Mouse (Mus musculus) CH12.LX (cell line): Measurements from ENCODE around the gene Gtf2a2. TPM values are rescaled to one million over a fixed set of nuclear protein-coding genes. Genes with fewer than 3 reads are reported as not detected.

ENCODE experiments used
- DNase-seq: peaks from one replicate; pipeline ENCODE4 v3.0.0-alpha.2; 2013; ENCODE audit errors: extremely low read depth
- H3K27ac ChIP-seq: 2 replicates; pipeline ENCODE4 v1.5.1; 2012; ENCODE audit warnings: low read depth, mild to moderate bottlenecking, control low read depth, moderate library complexity; ENCODE audit not compliant: insufficient read depth
- H3K27me3 ChIP-seq: replicated peaks from 2 replicates; pipeline ENCODE3; 2012; ENCODE audit warnings: inconsistent platforms
- H3K36me3 ChIP-seq, 2 experiments: replicated peaks in 1 of 2; 2 replicates each; pipeline versions ENCODE3 to v1.6.1; 2012; ENCODE audit warnings: inconsistent platforms in 1 of 2, low read length in 1 of 2, mild to moderate bottlenecking in 1 of 2, mixed read lengths in 1 of 2, moderate library complexity in 1 of 2; ENCODE audit not compliant: control insufficient read depth in 1 of 2, insufficient read depth in 1 of 2
- H3K4me1 ChIP-seq, 2 experiments: 2 replicates each; pipeline ENCODE4 v1.6.1; 2012; ENCODE audit warnings: inconsistent platforms in 1 of 2, moderate library complexity in 1 of 2; ENCODE audit not compliant: insufficient read depth in 2 of 2, control insufficient read depth in 1 of 2
- H3K4me2 ChIP-seq: 2 replicates; pipeline ENCODE4 v1.6.1; 2012; ENCODE audit warnings: low read depth, mild to moderate bottlenecking, control low read depth; ENCODE audit not compliant: poor library complexity, insufficient read depth, severe bottlenecking
- H3K4me3 ChIP-seq, 3 experiments: fragments of 150-350 bp in 1 of 3; sonication (generic) in 1 of 3; replicated peaks in 1 of 3; 2 replicates each; pipeline versions ENCODE3 to v1.5.1; 2011 to 2012; ENCODE audit warnings: low read depth in 2 of 3, low read length in 2 of 3, mild to moderate bottlenecking in 2 of 3, moderate library complexity in 2 of 3, control low read depth in 1 of 3, improper control_type of control experiment in 1 of 3, inconsistent platforms in 1 of 3, mixed read lengths in 1 of 3; ENCODE audit not compliant: poor library complexity in 1 of 3
- H3K79me2 ChIP-seq: replicated peaks from 2 replicates; pipeline ENCODE4 v1.6.1; 2012; ENCODE audit warnings: mild to moderate bottlenecking, moderate library complexity; ENCODE audit not compliant: control insufficient read depth, poor library complexity, insufficient read depth, severe bottlenecking; ENCODE audit errors: extremely low read depth
- H3K9ac ChIP-seq: 2 replicates; pipeline ENCODE4 v1.6.1; 2012; ENCODE audit warnings: low read depth, mild to moderate bottlenecking, control low read depth, moderate library complexity; ENCODE audit not compliant: insufficient read depth
- H3K9me3 ChIP-seq: replicated peaks from 2 replicates; pipeline ENCODE3; 2012; ENCODE audit warnings: low read length, inconsistent platforms, mixed read lengths
- BHLHE40 ChIP-seq: IDR thresholded peaks from 2 replicates; pipeline ENCODE4 v1.6.1; 2011; ENCODE audit warnings: mild to moderate bottlenecking, low read depth, low read length, improper control_type of control experiment
- CHD1 ChIP-seq: IDR thresholded peaks from 2 replicates; pipeline ENCODE4 v1.6.1; 2012; ENCODE audit warnings: low read depth, low read length, improper control_type of control experiment, inconsistent platforms
- CTCF ChIP-seq, 2 experiments: IDR thresholded peaks in 1 of 2; conservative IDR thresholded peaks in 1 of 2; 2 replicates each; pipeline ENCODE4 v1.5.1; 2011 to 2012; ENCODE audit warnings: low read depth in 2 of 2, low read length in 2 of 2, improper control_type of control experiment in 1 of 2, inconsistent platforms in 1 of 2, mild to moderate bottlenecking in 1 of 2, moderate library complexity in 1 of 2
- ELF1 ChIP-seq: IDR thresholded peaks from 2 replicates; pipeline ENCODE4 v1.6.1; 2014; ENCODE audit warnings: low read depth, mild to moderate bottlenecking, inconsistent platforms, low read length, improper control_type of control experiment
- HCFC1 ChIP-seq: IDR thresholded peaks from 2 replicates; pipeline ENCODE4 v1.6.1; 2012; ENCODE audit warnings: low read depth, mild to moderate bottlenecking, inconsistent platforms, low read length, improper control_type of control experiment
- IRF4 ChIP-seq: IDR thresholded peaks from 2 replicates; pipeline ENCODE4 v1.6.1; 2014; ENCODE audit warnings: low read depth, mild to moderate bottlenecking, inconsistent platforms, low read length, improper control_type of control experiment
- JUND ChIP-seq: conservative IDR thresholded peaks from 2 replicates; pipeline ENCODE4 v1.6.1; 2011; ENCODE audit warnings: low read depth, low read length, improper control_type of control experiment
- KAT2A ChIP-seq: IDR thresholded peaks from 2 replicates; pipeline ENCODE4 v1.6.1; 2012; ENCODE audit warnings: low read length, improper control_type of control experiment, inconsistent platforms; ENCODE audit not compliant: insufficient replicate concordance
- MAFK ChIP-seq: IDR thresholded peaks from 2 replicates; pipeline ENCODE4 v1.6.1; 2011; ENCODE audit warnings: low read length, improper control_type of control experiment; ENCODE audit not compliant: insufficient replicate concordance
- MAZ ChIP-seq: IDR thresholded peaks from 2 replicates; pipeline ENCODE4 v1.6.1; 2012; ENCODE audit warnings: low read depth, mild to moderate bottlenecking, inconsistent platforms, low read length, improper control_type of control experiment, moderate library complexity
- MXI1 ChIP-seq: IDR thresholded peaks from 2 replicates; pipeline ENCODE4 v1.6.1; 2011; ENCODE audit warnings: mild to moderate bottlenecking, low read depth, low read length, improper control_type of control experiment
- NRF1 ChIP-seq: IDR thresholded peaks from 2 replicates; pipeline ENCODE4 v1.6.1; 2014; ENCODE audit warnings: low read depth, mild to moderate bottlenecking, inconsistent platforms, low read length, improper control_type of control experiment, moderate library complexity
- POLR2A ChIP-seq: IDR thresholded peaks from 2 replicates; pipeline ENCODE4 v1.6.1; 2011; ENCODE audit warnings: low read depth, mild to moderate bottlenecking, improper control_type of control experiment, low read length
- RAD21 ChIP-seq: IDR thresholded peaks from 2 replicates; pipeline ENCODE4 v1.6.1; 2011; ENCODE audit warnings: low read depth, mild to moderate bottlenecking, low read length, improper control_type of control experiment, moderate library complexity
- RCOR1 ChIP-seq: conservative IDR thresholded peaks from 2 replicates; pipeline ENCODE4 v1.6.1; 2012; ENCODE audit warnings: low read depth, mild to moderate bottlenecking, inconsistent platforms, low read length, improper control_type of control experiment
- USF1 ChIP-seq: IDR thresholded peaks from 2 replicates; pipeline ENCODE4 v1.6.1; 2014; ENCODE audit warnings: low read depth, mild to moderate bottlenecking, inconsistent platforms, low read length, improper control_type of control experiment
- USF2 ChIP-seq: conservative IDR thresholded peaks from 2 replicates; pipeline ENCODE4 v1.6.1; 2011; ENCODE audit warnings: low read depth, low read length, improper control_type of control experiment
- ZC3H11A ChIP-seq: IDR thresholded peaks from 2 replicates; pipeline ENCODE4 v1.6.1; 2012; ENCODE audit warnings: low read depth, mild to moderate bottlenecking, inconsistent platforms, low read length, improper control_type of control experiment
- ZMIZ1 ChIP-seq: IDR thresholded peaks from 2 replicates; pipeline ENCODE4 v1.6.1; 2012; ENCODE audit warnings: low read depth, mild to moderate bottlenecking, inconsistent platforms, low read length, improper control_type of control experiment
- ZNF384 ChIP-seq: IDR thresholded peaks from 2 replicates; pipeline ENCODE4 v1.6.1; 2012; ENCODE audit warnings: low read depth, low read length, improper control_type of control experiment, inconsistent platforms
- dilution Hi-C: fragments of 300-500 bp; cut with MboI; formaldehyde crosslinking; loops from 2 replicates; pipeline ENCODE4 v1.14.3; 2020; ENCODE audit warnings: low sequenced_read_pairs; ENCODE audit not compliant: extremely low pct_unique_long_range_greater_than_20kb, extremely low pct_ligation_motif_present
- in situ Hi-C: fragments of 300-500 bp; cut with MboI; formaldehyde crosslinking; loops from 3 replicates; pipeline ENCODE4 v1.14.3; 2019; ENCODE audit warnings: low sequenced_read_pairs, low pct_ligation_motif_present, low pct_unique_long_range_greater_than_20kb, mixed read lengths
- polyA plus RNA-seq: library from polyadenylated mRNA; unstranded; fragments of >175 nt; gene quantifications from 2 replicates; pipeline ENCODE4 v1.2.1, GENCODE M21; 2012; ENCODE audit warnings: low read depth; ENCODE audit not compliant: insufficient read length
- total RNA-seq, 2 experiments: library from RNA; depleted of rRNA; stranded (reverse); fragments of 300-350 nt in 1 of 2; fragments of >200 nt in 1 of 2; gene quantifications; 2 replicates each; pipeline ENCODE4 v1.2.3; 2012 to 2014

Gtf2a2 gene
- total and polyA plus RNA-seq, 3 experiments: 51.1 to 156 (median 109) TPM

DNA sequence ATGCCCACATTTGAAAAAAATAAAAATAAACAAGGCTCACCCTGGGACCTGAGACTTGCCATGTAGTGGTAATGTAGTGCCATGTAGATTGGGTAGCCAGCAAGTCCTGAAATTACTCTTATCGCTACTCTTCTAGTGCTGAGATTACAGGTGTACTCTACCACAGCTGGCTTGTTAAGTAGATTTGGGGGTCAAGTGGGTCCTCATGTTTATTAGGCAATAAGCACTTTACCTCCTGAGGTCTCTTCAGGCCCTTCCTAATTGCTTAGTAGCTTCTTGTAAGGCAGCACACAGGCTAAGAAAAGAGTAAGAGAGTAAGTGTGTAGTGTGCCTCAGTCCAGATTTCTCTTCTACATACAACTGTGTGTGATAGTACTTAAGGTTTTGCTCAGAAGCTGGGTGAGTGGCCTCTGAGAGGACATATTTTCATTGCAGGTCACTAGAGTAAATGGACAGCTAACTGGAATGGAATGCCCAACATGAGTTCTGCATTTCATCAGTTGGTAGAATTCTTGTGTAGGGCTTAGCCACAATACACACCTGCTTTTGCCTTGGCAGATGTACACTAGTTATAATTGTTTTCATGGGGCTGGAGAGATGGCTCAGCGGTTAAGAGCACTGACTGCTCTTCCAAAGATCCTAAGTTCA lies 13.1 kb downstream of the Gtf2a2 start:
- no peak for DNase-seq
- in situ Hi-C loops (loop anchor here (5.0 kb wide), 1 partner anchor 52 kb away; no protein-coding TSS in a partner anchor), dilution Hi-C loops (no loop called here)
- Histone ChIP-seq H3K27me3 (no peaks in the 10 kb centered on the region), H3K4me3 (no peak overlapping the region), H3K36me3 (peaks cover 2 to 25% of the 10 kb centered on the region in 2 experiments), H3K4me2 (no peak overlapping the region), H3K9ac (no peak overlapping the region), H3K9me3 (no peaks in the 10 kb centered on the region), H3K4me1 (peaks cover 9 to 11% of the 10 kb centered on the region in 2 experiments), H3K27ac (no peak overlapping the region), H3K79me2 (no peaks in the 10 kb centered on the region)
- no peak for TF ChIP-seq HCFC1
- TF ChIP-seq IRF4: no peak
- TF ChIP-seq ELF1: no peak
- TF ChIP-seq RAD21: no peak
- no peak for TF ChIP-seq CTCF (conservative IDR thresholded peaks at IDR 0.05 in 1 of 2, IDR thresholded peaks at IDR 0.05 in 1 of 2; ENCODE audit: low read depth in 2 of 2, low read length in 2 of 2)
- TF ChIP-seq ZC3H11A: no peak
- no peak for TF ChIP-seq MAZ
- no peak for TF ChIP-seq MXI1
- TF ChIP-seq USF2: no peak
- TF ChIP-seq ZMIZ1: no peak

DNA sequence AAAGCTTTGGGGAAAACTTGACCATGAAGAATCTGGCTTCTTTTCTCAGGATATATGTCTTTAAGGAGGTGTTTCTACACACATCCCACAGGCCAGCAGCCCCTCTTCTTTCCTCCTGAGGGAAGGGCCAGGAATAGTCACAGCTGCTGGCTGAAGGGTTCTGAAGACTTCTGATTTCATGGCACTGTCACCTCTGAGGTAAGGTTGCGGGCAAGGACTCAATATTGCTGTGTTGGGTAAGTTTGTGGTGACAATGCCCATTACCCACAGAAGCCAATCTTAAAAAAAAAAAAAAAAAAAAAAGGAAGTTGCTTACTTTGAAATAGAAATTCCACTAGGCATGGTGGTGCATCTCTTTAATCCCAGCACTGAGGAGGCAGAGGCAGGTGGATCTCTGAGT lies 19.8 kb downstream of the Gtf2a2 start:
- Histone ChIP-seq H3K4me2 (no peak overlapping the region), H3K4me3 (no peak overlapping the region), H3K9ac (no peak overlapping the region), H3K4me1 (peaks cover 3 to 10% of the 10 kb centered on the region in 2 experiments; a peak in 1 of 4 replicates), H3K27me3 (no peaks in the 10 kb centered on the region), H3K36me3 (no peaks in the 10 kb centered on the region), H3K27ac (no peak overlapping the region), H3K79me2 (no peaks in the 10 kb centered on the region), H3K9me3 (no peaks in the 10 kb centered on the region)
- no peak for DNase-seq
- in situ Hi-C loops (no loop called here), dilution Hi-C loops (no loop called here)
- TF ChIP-seq MAFK (no peak), CTCF (conservative IDR thresholded peaks at IDR 0.05 in 1 of 2, IDR thresholded peaks at IDR 0.05 in 1 of 2; ENCODE audit: low read depth in 2 of 2, low read length in 2 of 2) (no peak), RAD21 (no peak), CHD1 (no peak), ZNF384 (peak; percentile 52)

DNA sequence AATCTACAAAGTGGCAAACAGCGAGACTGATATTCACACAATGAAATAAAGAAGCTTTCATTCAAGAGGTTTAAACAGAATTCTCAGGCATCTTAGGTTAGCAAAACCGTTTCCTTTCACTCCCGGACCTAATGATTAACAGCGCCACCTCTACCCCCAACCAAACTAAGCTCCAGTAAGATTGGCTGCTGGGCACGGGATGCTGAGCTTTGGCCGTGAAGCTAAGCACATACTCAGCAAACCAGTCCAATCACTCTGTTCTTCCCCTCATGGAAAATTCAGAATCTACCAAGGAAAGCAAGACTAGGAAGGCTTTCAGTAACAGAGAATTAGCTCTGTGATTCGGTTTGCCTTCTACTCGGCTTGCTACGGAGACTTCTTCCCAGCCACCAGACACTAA lies 20.7 kb downstream of the Gtf2a2 start:
- H3K4me2 ChIP-seq: no peak overlapping the region
- no peak overlapping the region for H3K4me3 ChIP-seq
- no peak overlapping the region for H3K9ac ChIP-seq
- no peaks in the 10 kb centered on the region for H3K36me3 ChIP-seq
- in situ Hi-C loops (no loop called here), dilution Hi-C loops (no loop called here)
- peaks cover 3 to 10% of the 10 kb centered on the region in 2 experiments; a peak in 1 of 4 replicates for H3K4me1 ChIP-seq
- no peak for DNase-seq
- no peaks in the 10 kb centered on the region for H3K79me2 ChIP-seq
- no peak overlapping the region for H3K27ac ChIP-seq
- H3K9me3 ChIP-seq: no peaks in the 10 kb centered on the region
- TF ChIP-seq NRF1 (no peak), RCOR1 (no peak), USF1 (no peak), JUND (no peak), KAT2A (no peak), BHLHE40 (no peak), POLR2A (no peak)
- no peaks in the 10 kb centered on the region for H3K27me3 ChIP-seq
